Mouse (Mus musculus) T-cell, adult 2 months (primary cell): ENCODE data around the gene Eapp.
"Not testable (repeated sequence)": the region's sequence is repeated elsewhere in the genome, so short reads cannot be mapped to it uniquely, and the experiment has no call there.

Experiments used
- DNase-seq: peaks from one replicate; pipeline ENCODE4 v3.0.0; 2022; ENCODE audit warnings: low spot score

The Eapp gene

DNA sequence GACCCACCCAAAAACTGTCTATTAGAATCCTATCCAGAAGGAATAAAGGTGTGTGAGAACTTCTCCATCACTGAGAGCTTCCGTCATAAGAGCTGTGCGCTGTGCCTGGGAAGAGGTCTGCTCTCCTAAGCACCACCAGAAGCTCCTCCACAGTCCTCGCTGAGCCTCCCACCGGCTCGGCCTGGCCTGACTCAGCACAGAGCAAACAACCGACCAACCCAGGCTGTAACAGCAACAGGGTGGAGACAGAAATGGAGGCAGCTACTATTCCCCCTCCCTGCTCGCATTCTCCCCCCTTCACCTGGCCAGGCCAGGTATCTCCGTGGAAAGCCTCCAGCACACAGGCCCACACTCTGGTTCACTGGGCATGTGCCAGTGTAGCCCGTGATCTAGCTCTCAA is 19.0 kb downstream of the Eapp start:
- DNase-seq: no peak

DNA sequence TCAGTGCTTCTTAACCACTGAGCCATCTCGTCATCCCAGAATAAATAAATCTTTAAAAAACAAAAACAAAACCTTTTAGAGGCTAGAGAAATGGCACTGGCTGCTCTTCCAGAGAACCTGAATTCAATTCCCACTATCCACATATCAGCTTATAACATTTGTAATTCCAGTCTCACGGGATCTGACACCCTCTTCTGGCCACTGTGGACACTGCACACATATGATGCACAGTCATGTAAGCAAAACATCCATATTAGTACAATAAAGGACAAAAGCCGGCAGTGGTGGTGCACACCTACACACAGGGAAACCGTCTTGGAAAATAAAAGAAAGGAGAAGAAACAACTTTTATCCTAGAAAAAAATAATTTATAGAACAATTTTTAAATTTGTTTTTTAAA is 20.3 kb downstream of the Eapp start:
- DNase-seq: no peak

DNA sequence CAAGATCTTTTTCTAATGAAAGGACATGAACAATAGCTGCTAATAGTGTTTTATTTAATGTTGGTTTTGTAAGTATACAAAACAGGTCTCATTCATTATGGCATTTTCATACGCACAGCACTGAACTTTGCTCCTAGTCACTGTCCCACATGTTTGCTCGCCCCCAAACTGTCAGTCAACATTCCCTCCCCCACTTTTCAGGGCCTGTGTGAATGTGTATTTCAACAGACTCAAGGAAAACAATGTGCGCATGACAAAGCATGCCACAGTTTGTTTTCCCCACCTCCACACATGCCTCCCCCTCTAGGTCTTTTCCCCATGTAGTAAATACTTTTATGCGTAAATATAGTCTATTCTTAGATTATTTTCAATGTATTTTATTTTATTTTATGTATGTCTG is 24.4 kb downstream of the Eapp start:
- DNase-seq: no peak

GRCm38 (mm10) chr12:54668141-54668540 is 27.6 kb downstream of the Eapp start:
- no peak for DNase-seq

GRCm38 (mm10) chr12:54665526-54665925 is 30.2 kb downstream of the Eapp start:
- DNase-seq: no peak

GRCm38 (mm10) chr12:54661470-54661869 is 34.2 kb downstream of the Eapp start:
- DNase-seq: not testable (repeated sequence)

DNA sequence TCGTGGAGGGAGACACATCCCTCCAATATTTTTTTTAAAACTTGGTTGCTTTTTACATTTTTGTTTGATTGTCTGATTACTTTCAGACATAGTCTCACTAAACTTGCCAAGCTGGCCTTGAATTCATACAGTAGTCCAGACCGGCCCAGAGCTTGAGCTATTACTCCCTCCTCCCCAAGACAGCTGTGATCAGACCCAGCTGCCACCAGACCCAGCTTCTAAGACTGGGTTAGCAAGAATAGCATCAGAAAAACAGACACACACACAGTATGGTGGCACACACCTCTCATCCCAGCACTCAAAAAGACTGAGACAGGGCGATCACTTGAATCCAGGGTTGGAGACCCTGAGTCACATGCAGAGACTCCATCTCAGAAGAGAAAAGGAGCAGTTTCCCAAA is 35.8 kb downstream of the Eapp start:
- no peak for DNase-seq

- no peak for DNase-seq
Measured at GRCm38 (mm10) chr12:54658425-54659092, 37.1 kb downstream of the Eapp start.

DNA sequence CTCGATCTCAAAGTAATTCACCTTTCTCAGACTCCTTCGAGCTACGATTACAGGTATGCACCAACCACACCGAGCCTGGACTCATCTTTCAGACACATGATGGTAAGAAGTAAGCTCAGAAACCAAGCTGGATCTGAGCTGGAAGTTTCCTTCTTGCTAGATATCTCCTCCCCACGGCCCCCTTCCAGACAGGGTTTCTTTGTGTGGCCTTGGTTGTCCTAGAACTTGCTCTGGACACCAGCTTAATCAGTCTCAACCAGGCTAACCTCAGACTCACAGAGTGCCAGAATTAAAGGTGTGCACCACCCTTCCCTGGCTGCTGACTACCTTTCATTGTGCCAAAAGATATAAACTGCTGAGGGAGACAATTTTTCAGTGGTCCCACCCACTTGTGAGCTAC is 37.7 kb downstream of the Eapp start:
- DNase-seq: no peak

DNA sequence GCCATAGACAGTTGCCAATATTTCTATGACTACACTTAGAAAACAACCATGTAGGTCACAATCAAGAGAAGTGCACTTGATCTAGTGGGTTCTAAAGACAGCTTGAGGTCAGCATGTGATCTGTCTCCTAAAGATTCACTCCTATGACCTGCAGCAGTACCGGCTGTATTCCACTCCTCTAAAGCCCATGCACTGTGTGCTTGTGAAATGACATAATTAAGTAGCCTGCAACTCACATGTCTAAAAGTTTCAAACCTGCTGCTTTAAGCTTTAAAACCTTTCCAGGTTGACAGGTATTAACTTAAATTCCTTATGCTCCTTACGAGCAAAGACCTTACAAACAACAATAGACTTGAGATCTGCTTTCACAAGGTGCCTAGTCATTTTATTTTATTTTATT is 38.5 kb downstream of the Eapp start:
- no peak for DNase-seq

- peak; percentile 95 for DNase-seq
Measured at GRCm38 (mm10) chr12:54656396-54657171, 39.1 kb downstream of the Eapp start, which contains the start of gene Sptssa. Gene Sptssa (minus strand): TSS chr12:54656573.

DNA sequence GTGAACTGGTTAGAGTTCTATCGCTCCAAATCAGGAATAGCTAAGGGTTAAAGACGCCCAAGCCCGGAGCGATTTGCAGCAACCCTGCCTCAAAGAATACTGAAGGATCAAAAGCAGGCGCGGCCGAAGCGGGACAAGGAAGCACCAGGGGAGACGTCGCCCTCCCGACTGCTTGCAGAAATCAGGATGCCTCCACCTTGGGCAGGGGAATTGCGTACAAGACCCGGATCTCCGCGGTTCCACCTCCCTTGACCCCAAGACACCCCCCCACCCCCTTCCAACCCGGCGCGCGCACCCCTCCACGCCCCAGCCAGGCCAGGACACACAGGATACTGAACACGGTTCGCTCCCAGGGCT is 39.7 kb downstream of the Eapp start:
- no peak for DNase-seq

DNA sequence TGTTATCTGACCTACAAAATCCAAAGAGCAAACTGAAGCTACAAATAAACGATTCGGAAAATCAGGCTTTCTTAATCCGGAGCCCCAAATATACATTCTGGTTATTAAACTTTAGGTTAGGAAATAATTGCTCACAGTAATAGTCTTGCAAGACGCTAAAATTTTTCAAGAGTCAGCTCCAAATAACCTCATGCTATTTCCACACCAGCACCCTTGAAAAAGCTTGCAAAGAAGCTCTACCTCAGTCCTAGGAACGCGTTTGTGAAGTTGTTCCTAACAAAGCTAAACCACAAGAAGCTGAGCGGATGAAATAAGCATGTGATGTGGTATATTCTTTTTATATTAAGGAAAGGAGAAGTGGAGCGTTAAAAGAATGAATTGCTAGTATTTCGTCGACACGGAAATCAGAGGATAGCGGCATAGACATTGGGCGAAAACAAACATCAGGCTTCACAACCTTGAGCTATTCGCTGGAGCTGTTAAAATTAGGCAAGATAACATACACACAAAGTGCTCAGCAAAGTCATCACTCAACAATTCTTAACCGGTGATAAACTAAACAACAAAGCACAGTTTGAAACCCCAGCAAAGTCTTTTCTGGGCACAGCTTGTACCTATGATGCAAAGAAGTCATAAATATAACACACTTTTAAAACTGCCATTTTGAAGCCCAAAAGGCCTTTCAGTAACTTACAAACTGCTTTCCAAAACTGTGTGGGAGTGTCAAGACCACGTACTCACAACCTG is 40.2 kb downstream of the Eapp start:
- peak; percentile 6 for DNase-seq

DNA sequence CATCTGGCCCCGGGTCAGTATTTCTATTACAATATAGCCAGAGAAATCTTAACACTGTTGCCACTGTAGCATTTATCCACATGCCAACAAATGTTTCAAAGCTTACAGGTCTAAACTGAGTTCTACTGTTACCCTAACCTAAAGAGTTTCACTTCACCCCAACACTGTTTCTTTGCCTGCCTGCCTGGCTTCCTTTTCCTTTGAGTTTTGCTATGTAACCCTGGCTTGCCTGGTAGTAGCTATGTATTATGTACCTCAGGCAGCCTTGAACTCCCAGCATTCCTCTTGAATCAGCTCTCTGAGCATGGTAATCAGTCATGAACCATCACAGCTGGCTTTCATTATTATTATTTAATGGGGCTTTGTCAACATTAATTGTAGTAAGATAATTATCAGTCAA is 41.0 kb downstream of the Eapp start:
- no peak for DNase-seq

DNA sequence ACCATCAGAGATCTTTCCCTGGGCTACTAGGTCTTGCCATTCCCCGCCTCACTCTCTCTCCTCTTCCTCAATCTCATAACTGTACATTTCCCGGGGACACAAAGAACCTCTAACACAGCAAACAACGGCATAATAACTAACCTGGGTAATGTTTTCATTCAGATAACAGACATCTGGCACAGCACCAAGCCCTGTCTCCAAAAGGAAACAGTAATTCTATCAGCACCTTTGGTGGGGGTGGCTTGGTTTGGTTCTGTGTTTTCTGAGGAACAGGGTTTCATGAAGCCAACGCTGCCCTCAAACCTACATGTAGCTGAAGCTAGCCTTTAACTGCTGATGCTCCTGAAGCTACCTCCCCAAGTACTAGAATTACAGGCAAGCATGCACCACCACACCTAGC is 41.6 kb downstream of the Eapp start:
- no peak for DNase-seq

DNA sequence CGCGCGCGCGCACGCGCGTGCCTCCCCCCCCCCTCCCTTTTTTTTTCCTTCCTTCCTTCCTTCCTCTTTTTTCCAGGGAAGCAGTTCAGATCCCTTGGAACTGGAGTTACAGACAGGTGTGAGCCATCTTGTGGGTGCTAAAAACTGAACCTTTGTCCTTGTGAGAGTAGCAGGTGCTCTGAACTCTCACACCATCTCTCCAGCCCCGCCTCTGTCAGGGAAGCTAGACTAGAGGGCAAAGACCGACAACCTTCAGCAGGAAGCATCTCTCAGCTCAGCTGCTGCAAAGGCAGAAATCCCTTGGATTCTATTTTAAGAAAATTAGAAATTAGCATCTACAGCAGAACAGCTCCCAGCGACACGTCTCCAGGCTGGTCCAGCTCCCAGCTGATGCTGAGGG is 43.4 kb downstream of the Eapp start:
- no peak for DNase-seq

GRCm38 (mm10) chr12:54651820-54652219 is 43.9 kb downstream of the Eapp start:
- DNase-seq: peak; percentile 10

GRCm38 (mm10) chr12:54651158-54651557 is 44.5 kb downstream of the Eapp start:
- DNase-seq: no peak

- no peak for DNase-seq
Measured at GRCm38 (mm10) chr12:54644947-54645346, 50.8 kb downstream of the Eapp start.

DNA sequence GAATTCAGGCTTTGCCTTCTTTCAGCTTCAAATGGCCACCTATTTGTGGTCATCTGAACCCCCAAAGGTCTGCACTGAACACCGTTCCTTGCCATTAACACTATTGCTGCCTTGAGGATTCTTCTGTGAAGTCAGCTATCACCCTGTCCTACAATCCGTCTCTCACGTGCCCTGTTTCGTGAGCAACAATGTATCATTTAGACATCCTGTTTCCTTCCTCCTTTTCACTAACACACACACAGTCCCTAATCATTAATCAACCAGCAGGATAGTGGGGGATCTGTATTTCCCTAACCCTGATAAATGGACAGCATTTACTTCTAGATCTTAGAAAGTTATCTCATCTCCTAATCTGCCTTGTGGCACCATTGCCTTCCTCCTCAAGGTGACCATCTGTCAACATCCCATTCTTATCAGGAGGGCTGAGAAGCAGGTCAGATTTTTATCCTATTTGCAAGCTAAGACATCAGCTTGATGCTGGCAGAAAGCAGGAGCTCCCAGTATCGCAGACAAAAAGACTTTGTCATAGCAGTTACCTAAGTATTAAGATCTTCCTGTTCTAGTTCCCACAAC is 52.3 kb downstream of the Eapp start:
- no peak for DNase-seq

GRCm38 (mm10) chr12:54641374-54641773 is 54.3 kb downstream of the Eapp start:
- DNase-seq: no peak

- no peak for DNase-seq
Measured at GRCm38 (mm10) chr12:54640259-54640658, 55.4 kb downstream of the Eapp start.

GRCm38 (mm10) chr12:54637033-54637432 is 58.7 kb downstream of the Eapp start:
- no peak for DNase-seq
